Mouse (Mus musculus) forebrain, embryonic 16.5 days (tissue): Measurements from ENCODE around the gene Mycl. TPM values are rescaled to one million over a fixed set of nuclear protein-coding genes. Genes with fewer than 3 reads are reported as not detected.

Source experiments
- ATAC-seq: fragments of 200-750 bp; cut with Nextera tagmentation; 2 replicates; pipeline ENCODE4 v1.8.0; 2017; ENCODE audit warnings: mild to moderate bottlenecking, moderate library complexity
- H3K27ac ChIP-seq: fragments of 300-500 bp; sonication (generic); 2 replicates; pipeline ENCODE4 v1.5.1; 2014; ENCODE audit warnings: low read length, control low read depth
- H3K27me3 ChIP-seq: fragments of 300-500 bp; sonication (generic); replicated peaks from 2 replicates; pipeline ENCODE4 v1.6.1; 2014; ENCODE audit warnings: low read length; ENCODE audit not compliant: control insufficient read depth, insufficient read depth
- H3K36me3 ChIP-seq: fragments of 300-500 bp; sonication (generic); 2 replicates; pipeline ENCODE4 v1.6.1; 2014; ENCODE audit not compliant: control insufficient read depth, insufficient read depth
- H3K4me1 ChIP-seq: fragments of 300-500 bp; sonication (generic); replicated peaks from 2 replicates; pipeline ENCODE4 v1.6.1; 2014; ENCODE audit warnings: low read length; ENCODE audit not compliant: control insufficient read depth, insufficient read depth
- H3K4me2 ChIP-seq: fragments of 300-500 bp; sonication (generic); 2 replicates; pipeline ENCODE4 v1.6.1; 2014; ENCODE audit warnings: mild to moderate bottlenecking, low read length, control low read depth
- H3K4me3 ChIP-seq: fragments of 300-500 bp; sonication (generic); replicated peaks from 2 replicates; pipeline ENCODE4 v1.5.1; 2014; ENCODE audit warnings: mild to moderate bottlenecking, low read length, control low read depth
- H3K9ac ChIP-seq: fragments of 300-500 bp; sonication (generic); replicated peaks from 2 replicates; pipeline ENCODE4 v1.6.1; 2014; ENCODE audit warnings: low read depth, low read length, control low read depth
- H3K9me3 ChIP-seq: fragments of 300-500 bp; sonication (generic); 2 replicates; pipeline ENCODE4 v1.6.1; 2016; ENCODE audit warnings: low read length; ENCODE audit not compliant: control insufficient read depth
- WGBS: fragments of 180-500 bp; shearing (Covaris S2); extraction: QIAGEN DNeasy Blood & Tissue Kit; methylation state at CpG from one replicate; pipeline ENCODE4 v1.1.7; 2014; 5-methylcytosine and 5-hydroxymethylcytosine counted together
- polyA plus RNA-seq: library from polyadenylated mRNA; unstranded; fragments of >200 nt; fragmentation: Nextera tagmentation; extraction: Ambion mirVana; gene quantifications from 2 replicates; pipeline ENCODE4 v1.2.1, GENCODE M21; 2015

The Mycl gene
- polyA plus RNA-seq, 1 experiment from 2014 or later = 71.6 TPM

DNA sequence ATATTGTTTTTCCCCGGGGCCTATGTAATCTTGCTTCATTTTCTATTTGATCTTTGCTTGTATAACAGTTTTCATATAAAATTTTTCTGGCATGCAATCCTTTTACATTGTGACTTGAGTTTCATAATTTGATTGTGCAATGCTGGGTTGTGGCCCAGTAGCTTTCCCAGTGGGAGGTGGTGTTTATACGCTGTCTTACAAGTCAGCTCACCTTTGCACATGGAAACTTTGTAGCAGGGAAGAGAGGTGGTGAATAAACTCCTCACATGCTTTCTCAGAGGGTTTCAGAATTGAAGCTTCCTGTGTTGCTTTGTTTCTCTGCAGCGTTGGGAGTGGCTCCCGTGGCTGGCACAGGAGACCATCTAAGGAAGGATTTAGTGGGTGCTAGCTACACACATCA, 49.4 kb downstream of the Mycl start:
- 93% methylated on average over 4 of the region's 4 CpGs for WGBS
- peaks cover 9% of the 10 kb centered on the region; the same call in 1 of the 2 replicates for H3K36me3 ChIP-seq
- H3K4me2 ChIP-seq = no peak overlapping the region
- no peak overlapping the region for H3K9ac ChIP-seq
- no peak overlapping the region for H3K4me3 ChIP-seq
- H3K4me1 ChIP-seq = peaks cover 8% of the 10 kb centered on the region; the same call in 1 of the 2 replicates
- no peak overlapping the region for H3K27ac ChIP-seq
- no peaks in the 10 kb centered on the region for H3K9me3 ChIP-seq
- ATAC-seq = no peak
- no peaks in the 10 kb centered on the region for H3K27me3 ChIP-seq

DNA sequence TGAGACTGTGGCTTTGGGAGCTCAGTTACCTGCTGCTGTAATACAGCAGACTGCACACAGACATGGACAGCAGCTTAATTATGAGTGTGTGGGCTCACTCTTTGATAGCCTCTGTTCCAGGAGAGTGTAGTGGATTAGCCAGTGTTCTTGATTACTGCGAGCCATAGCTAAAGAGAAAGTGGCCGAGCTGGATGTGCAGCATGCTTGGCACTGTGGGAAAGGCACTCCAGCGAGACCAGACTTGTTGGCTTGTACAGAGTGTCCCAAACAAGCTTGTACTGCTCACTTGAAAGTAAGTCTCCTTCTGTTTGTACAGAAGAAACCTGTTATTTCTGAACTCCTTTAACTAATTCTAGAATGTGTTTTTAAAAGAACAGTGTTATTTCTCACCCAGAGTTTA, 50.8 kb downstream of the Mycl start:
- Histone ChIP-seq H3K27me3 (no peaks in the 10 kb centered on the region), H3K4me1 (peaks cover 19% of the 10 kb centered on the region), H3K9me3 (no peaks in the 10 kb centered on the region), H3K27ac (no peak overlapping the region), H3K9ac (no peak overlapping the region), H3K36me3 (peaks cover 9% of the 10 kb centered on the region; the same call in 1 of the 2 replicates), H3K4me3 (no peak overlapping the region), H3K4me2 (no peak overlapping the region)
- 72% methylated on average over 3 of the region's 3 CpGs for WGBS
- ATAC-seq = no peak

DNA sequence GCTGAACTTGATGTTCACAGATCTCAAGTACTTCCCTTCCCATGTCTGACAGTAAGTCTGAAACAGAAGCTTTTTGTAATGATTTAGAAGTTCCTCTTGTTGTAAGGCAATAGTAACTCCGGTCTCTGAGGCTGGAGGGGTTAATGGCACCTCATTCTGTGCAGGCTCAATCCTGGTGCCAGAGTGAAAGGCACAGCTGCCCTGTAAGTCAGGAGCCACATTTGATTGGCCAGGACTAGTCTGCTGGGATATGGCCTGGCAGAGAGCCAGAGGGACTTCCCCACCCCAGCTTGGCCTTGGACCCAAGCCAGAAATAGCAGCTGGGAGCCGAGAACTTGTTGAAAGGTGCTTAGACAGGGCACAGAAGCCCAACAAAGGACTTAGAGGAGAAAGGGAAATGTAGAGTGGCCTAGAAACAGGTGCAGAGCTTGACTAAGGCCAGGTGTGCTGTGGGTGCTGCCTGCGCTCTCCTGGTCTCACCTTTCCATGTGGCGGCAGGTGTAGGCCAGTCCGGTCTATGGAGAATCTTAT, 55.3 kb downstream of the Mycl start:
- 26% methylated on average over 5 of the region's 5 CpGs for WGBS
- Histone ChIP-seq H3K4me1 (peaks cover 41% of the 10 kb centered on the region), H3K27ac (peak overlapping the region; percentile 78), H3K36me3 (peaks cover 19% of the 10 kb centered on the region; the same call in 1 of the 2 replicates), H3K4me2 (no peak overlapping the region), H3K9me3 (no peaks in the 10 kb centered on the region), H3K4me3 (no peak overlapping the region), H3K27me3 (no peaks in the 10 kb centered on the region), H3K9ac (no peak overlapping the region)
- ATAC-seq = peak; percentile 84

Other genes starting within 250 kb of the Mycl start
- 72.3 and 85.2 TPM in 2 replicates for gene Ppt1, start 159.4 kb upstream of the Mycl start, polyA plus RNA-seq
- 77.5 and 80.8 TPM in 2 replicates for gene Cap1, start 109.6 kb upstream of the Mycl start, polyA plus RNA-seq
- 34.3 and 37.2 TPM in 2 replicates for gene Mfsd2a, start 34.5 kb upstream of the Mycl start, polyA plus RNA-seq
- gene Trit1, start 20.9 kb downstream of the Mycl start, polyA plus RNA-seq = 34.1 and 35.7 TPM in 2 replicates
- 0.35 TPM in 2 replicates for gene Bmp8b, start 109.5 kb downstream of the Mycl start, polyA plus RNA-seq
- gene Oxct2b, start 120.6 kb downstream of the Mycl start, polyA plus RNA-seq = 0.41 TPM in 1 of 2 replicates, not detected in the other
- gene Ppie, start 144.3 kb downstream of the Mycl start, polyA plus RNA-seq = 65.9 and 72.4 TPM in 2 replicates
- 30.6 and 55.7 TPM in 2 replicates for gene Hpcal4, start 187.6 kb downstream of the Mycl start, polyA plus RNA-seq
- not detected in 2 replicates for gene Nt5c1a, start 205.9 kb downstream of the Mycl start, polyA plus RNA-seq
- 4.5 and 5.3 TPM in 2 replicates for gene Heyl, start 237.9 kb downstream of the Mycl start, polyA plus RNA-seq